Mouse (Mus musculus) heart, postnatal 0 days (tissue): ENCODE results near the gene Pitx3.

Source experiments
- CTCF ChIP-seq: IDR thresholded peaks from 2 replicates; pipeline ENCODE4 v1.5.1; 2016; ENCODE audit warnings: antibody characterized with exemption, control low read depth, low read depth
- EP300 ChIP-seq: IDR thresholded peaks from 2 replicates; pipeline ENCODE4 v1.6.1; 2016; ENCODE audit warnings: antibody characterized with exemption, low read depth

GRCm38 (mm10) chr19:46180274-46180673, 32.1 kb upstream of the Pitx3 start:
- TF ChIP-seq EP300 (no peak), CTCF (no peak)
